Mouse (Mus musculus) induced T-regulatory cell, adult 2 months (primary cell): Measurements from ENCODE around the gene Nphp1.
A peak's percentile ranks its signal among the peaks of the same experiment; 100 is the strongest.

Experiments used
- DNase-seq: peaks from one replicate; pipeline ENCODE4 v3.0.0-alpha.2; 2012; ENCODE audit warnings: low read depth

The Nphp1 gene

GRCm38 (mm10) chr2:127788440-127789116 is at the start of gene Nphp1:
TSS of gene Nphp1 (minus strand) at chr2:127788897.
- DNase-seq: peak; percentile 84

- DNase-seq: peak; percentile 80
Observed at GRCm38 (mm10) chr2:127832833-127833190, 44.1 kb upstream of the Nphp1 start.

GRCm38 (mm10) chr2:127832103-127832832 is 43.6 kb upstream of the Nphp1 start:
- no peak for DNase-seq

- DNase-seq: peak; percentile 96
Observed at GRCm38 (mm10) chr2:127831401-127832102, 42.9 kb upstream of the Nphp1 start, which contains the start of gene Bub1. TSS of gene Bub1 (minus strand) at chr2:127831865.

- DNase-seq: peak; percentile 81
Observed at GRCm38 (mm10) chr2:127791919-127792603, 3.4 kb upstream of the Nphp1 start, which contains the start of gene Mtln. TSS of gene Mtln (minus strand) at chr2:127792488.

GRCm38 (mm10) chr2:127789651-127790270 is 1.1 kb upstream of the Nphp1 start:
- DNase-seq: peak; percentile 9

- no peak for DNase-seq
Observed at GRCm38 (mm10) chr2:127789138-127789537, 441 bp upstream of the Nphp1 start.

- DNase-seq: no peak
Observed at GRCm38 (mm10) chr2:127787226-127787625, 1.5 kb downstream of the Nphp1 start.

GRCm38 (mm10) chr2:127778451-127778850 is 10.2 kb downstream of the Nphp1 start:
- no peak for DNase-seq

- no peak for DNase-seq
Observed at GRCm38 (mm10) chr2:127775013-127775412, 13.7 kb downstream of the Nphp1 start.

GRCm38 (mm10) chr2:127774578-127774941 is 14.1 kb downstream of the Nphp1 start:
- DNase-seq: no peak

- DNase-seq: no peak
Observed at GRCm38 (mm10) chr2:127773938-127774577, 14.6 kb downstream of the Nphp1 start.

- no peak for DNase-seq
Observed at GRCm38 (mm10) chr2:127761587-127761986, 27.1 kb downstream of the Nphp1 start.

- no peak for DNase-seq
Observed at GRCm38 (mm10) chr2:127760429-127761000, 28.2 kb downstream of the Nphp1 start.

- DNase-seq: no peak
Observed at GRCm38 (mm10) chr2:127760014-127760413, 28.7 kb downstream of the Nphp1 start.

- DNase-seq: no peak
Observed at GRCm38 (mm10) chr2:127759157-127759880, 29.4 kb downstream of the Nphp1 start.

- DNase-seq: no peak
Observed at GRCm38 (mm10) chr2:127757171-127757570, 31.5 kb downstream of the Nphp1 start.

GRCm38 (mm10) chr2:127754113-127754512 is 34.6 kb downstream of the Nphp1 start:
- DNase-seq: no peak

GRCm38 (mm10) chr2:127751849-127752610 is 36.7 kb downstream of the Nphp1 start:
- no peak for DNase-seq
